Mouse (Mus musculus) inflammation-experienced regulatory T-cells (primary cell): ENCODE data around the gene Rrp12. TPM values are rescaled to one million over a fixed set of nuclear protein-coding genes. Genes with fewer than 3 reads are reported as not detected.

ENCODE experiments used
- polyA plus RNA-seq, 2 experiments: library from polyadenylated mRNA; unstranded; fragments of 100-300 nt; shearing (Covaris generic); gene quantifications; one replicate each; pipeline ENCODE4 v1.2.1; 2017

The Rrp12 gene
- 10 to 100 TPM; 13.5 to 20.8 TPM for polyA plus RNA-seq

GRCm38 (mm10) chr19:41895460-41896318 lies at the start of gene Rrp12:
Gene Rrp12 (minus strand): TSS chr19:41896173.

GRCm38 (mm10) chr19:41933179-41934086 lies 37.5 kb upstream of the Rrp12 start, which contains the start of the genes Exosc1 and Zdhhc16:
Gene Exosc1 (minus strand): TSS chr19:41933423.
Gene Zdhhc16 (plus strand): TSS chr19:41933480.

GRCm38 (mm10) chr19:41911178-41912073 lies 15.5 kb upstream of the Rrp12 start, which contains the start of gene Pgam1:
Gene Pgam1 (plus strand): TSS chr19:41911923.

GRCm38 (mm10) chr19:41847992-41848851 lies 47.8 kb downstream of the Rrp12 start, which contains the start of gene Frat2:
Gene Frat2 (minus strand): TSS chr19:41848132.

GRCm38 (mm10) chr19:41829381-41830105 lies 66.4 kb downstream of the Rrp12 start, which contains the start of gene Frat1:
Gene Frat1 (plus strand): TSS chr19:41829970.

Other genes starting within 250 kb of the Rrp12 start
- under 1 TPM; 0.22 to 0.83 TPM for gene Slit1, start 152.5 kb downstream of the Rrp12 start, polyA plus RNA-seq
- 1 to 10 TPM; 2.8 to 3.6 TPM for gene Arhgap19, start 94.1 kb downstream of the Rrp12 start, polyA plus RNA-seq
- 1 to 10 TPM; 2.3 to 3.8 TPM for gene Frat1, start 66.2 kb downstream of the Rrp12 start, polyA plus RNA-seq
- gene Frat2, start 48.0 kb downstream of the Rrp12 start, polyA plus RNA-seq, result 10 to 100 TPM; 19.6 to 22.9 TPM
- 100 to 1,000 TPM; 125 to 133 TPM for gene Pgam1, start 15.8 kb upstream of the Rrp12 start, polyA plus RNA-seq
- 10 to 100 TPM; 66.3 to 84.4 TPM for gene Exosc1, start 37.2 kb upstream of the Rrp12 start, polyA plus RNA-seq
- gene Zdhhc16, start 37.3 kb upstream of the Rrp12 start, polyA plus RNA-seq, result 10 to 100 TPM; 56.1 to 71.6 TPM
- gene Mms19, start 85.0 kb upstream of the Rrp12 start, polyA plus RNA-seq, result 10 to 100 TPM; 73.3 to 75.2 TPM
- 1 to 10 TPM; 6.4 to 9.0 TPM for gene Ubtd1, start 85.6 kb upstream of the Rrp12 start, polyA plus RNA-seq
- under 1 TPM in 1 of 2 experiments, not detected in 1; 0.26 TPM for gene Ankrd2, start 139.8 kb upstream of the Rrp12 start, polyA plus RNA-seq
- gene Hoga1, start 149.4 kb upstream of the Rrp12 start, polyA plus RNA-seq, result under 1 TPM; 0.36 to 0.37 TPM
- 1 to 10 TPM in 1 of 2 experiments, under 1 TPM in 1; 0.11 to 1.5 TPM for gene 4933411K16Rik, start 156.1 kb upstream of the Rrp12 start, polyA plus RNA-seq
- gene Morn4, start 190.2 kb upstream of the Rrp12 start, polyA plus RNA-seq, result 1 to 10 TPM in 1 of 2 experiments, under 1 TPM in 1; 0.43 to 1.1 TPM
- 10 to 100 TPM; 32.6 to 35.0 TPM for gene Pi4k2a, start 194.3 kb upstream of the Rrp12 start, polyA plus RNA-seq
- 10 to 100 TPM in 1 of 2 experiments, 1 to 10 TPM in 1; 5.1 to 10.4 TPM for gene Avpi1, start 232.9 kb upstream of the Rrp12 start, polyA plus RNA-seq